Mouse (Mus musculus): ENCODE results near the gene Mrpl39.

DNA sequence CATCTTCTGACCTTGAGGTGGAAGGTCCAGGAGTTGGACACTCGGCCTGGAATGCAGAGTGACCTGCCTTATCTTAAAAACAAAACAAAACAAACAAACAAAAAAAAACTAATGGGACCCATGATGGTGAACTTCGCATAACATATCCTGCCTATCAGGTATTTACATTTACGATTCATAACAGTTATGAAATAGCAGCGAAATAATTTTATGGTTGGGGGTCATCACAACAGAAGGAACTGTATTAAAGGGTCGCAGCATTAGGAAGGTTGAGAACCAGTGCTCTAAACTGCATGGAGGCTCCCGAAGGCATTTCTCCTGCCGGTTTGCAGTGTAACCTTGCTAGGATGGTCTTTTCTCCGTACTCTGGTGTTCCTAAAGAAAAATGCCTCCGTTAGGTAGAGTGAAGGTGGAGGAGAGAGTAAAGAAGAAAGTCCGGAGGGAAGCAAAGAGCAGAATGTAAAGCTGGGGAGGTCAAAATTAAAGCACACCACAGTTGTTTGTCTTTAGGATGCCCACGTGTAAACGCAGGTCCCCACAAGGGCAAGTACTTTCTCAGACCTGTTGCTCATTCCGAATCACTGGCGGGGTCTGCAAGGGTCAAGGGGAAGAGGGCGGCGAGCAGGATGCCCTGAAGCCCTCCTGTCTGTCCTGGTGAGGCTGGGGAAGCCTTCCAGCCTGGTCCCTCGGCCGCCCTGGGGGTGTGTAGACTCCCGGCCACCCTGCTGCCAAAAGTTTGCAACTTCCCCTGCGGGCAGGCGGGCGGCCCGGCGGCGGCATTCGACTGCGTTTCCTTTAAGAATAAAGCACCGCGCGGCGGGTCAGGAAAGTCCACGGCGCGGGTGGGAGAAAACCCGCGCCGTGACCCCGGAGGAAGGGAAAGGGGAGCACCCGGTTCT, 33.1 kb downstream of the Mrpl39 start:
- no peak for TF ChIP-seq CTCF (conservative IDR thresholded peaks at IDR 0.05; ENCODE audit: insufficient read depth, insufficient read length, low read depth, low read length)
- TF ChIP-seq POLR2A (IDR thresholded peaks at IDR 0.05; ENCODE audit: low read depth, low read length): no peak

All from kidney, adult 2 months (tissue).